Mouse (Mus musculus): ENCODE measurements around the gene Smg6. TPM values are rescaled to one million over a fixed set of nuclear protein-coding genes. Genes with fewer than 3 reads are reported as not detected.

Gene Smg6
- polyA plus RNA-seq, 1 experiment from 2014 or later = 19.8 TPM

DNA sequence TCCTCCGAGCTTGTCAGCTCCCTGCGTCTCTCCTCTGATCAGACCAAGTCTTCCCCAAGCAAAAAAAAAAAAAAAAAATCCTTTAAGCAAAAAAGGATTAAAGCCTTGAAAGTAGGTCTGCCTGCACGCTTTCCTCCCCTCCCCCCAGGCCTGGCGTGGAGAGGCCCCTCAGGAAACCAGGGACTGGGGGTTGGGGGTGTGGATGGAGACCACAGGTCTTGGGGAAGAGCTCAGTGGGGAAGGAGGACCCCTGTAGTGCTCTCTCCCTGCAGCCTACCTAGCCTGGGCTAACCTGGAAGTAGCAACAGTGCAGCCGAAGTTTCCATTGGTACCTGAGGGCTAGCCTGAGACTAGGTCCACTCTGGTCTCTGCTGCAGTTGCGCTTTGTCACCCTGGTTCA is 285.1 kb downstream of the Smg6 start:
- no peak for ATAC-seq (ENCODE audit: low FRiP score, low TSS enrichment)
- H3K36me3 ChIP-seq (ENCODE audit: control insufficient read depth, insufficient read depth, low read length) = no peaks in the 10 kb centered on the region
- H3K27ac ChIP-seq (ENCODE audit: low read depth, low read length) = no peak overlapping the region
- no peak overlapping the region for H3K4me3 ChIP-seq (ENCODE audit: low read length)
- no peaks in the 10 kb centered on the region for H3K9me3 ChIP-seq (ENCODE audit: control insufficient read depth, low read length)
- 66% methylated on average over 6 of the region's 6 CpGs for WGBS
- H3K27me3 ChIP-seq (ENCODE audit: control insufficient read depth, insufficient read depth, low read length) = no peaks in the 10 kb centered on the region
- H3K4me1 ChIP-seq (ENCODE audit: control insufficient read depth, insufficient read depth, low read length) = peaks cover 20% of the 10 kb centered on the region
- H3K9ac ChIP-seq (ENCODE audit: low read depth, low read length) = no peak overlapping the region
- no peak overlapping the region for H3K4me2 ChIP-seq (replicated peaks; ENCODE audit: low read depth, low read length)

DNA sequence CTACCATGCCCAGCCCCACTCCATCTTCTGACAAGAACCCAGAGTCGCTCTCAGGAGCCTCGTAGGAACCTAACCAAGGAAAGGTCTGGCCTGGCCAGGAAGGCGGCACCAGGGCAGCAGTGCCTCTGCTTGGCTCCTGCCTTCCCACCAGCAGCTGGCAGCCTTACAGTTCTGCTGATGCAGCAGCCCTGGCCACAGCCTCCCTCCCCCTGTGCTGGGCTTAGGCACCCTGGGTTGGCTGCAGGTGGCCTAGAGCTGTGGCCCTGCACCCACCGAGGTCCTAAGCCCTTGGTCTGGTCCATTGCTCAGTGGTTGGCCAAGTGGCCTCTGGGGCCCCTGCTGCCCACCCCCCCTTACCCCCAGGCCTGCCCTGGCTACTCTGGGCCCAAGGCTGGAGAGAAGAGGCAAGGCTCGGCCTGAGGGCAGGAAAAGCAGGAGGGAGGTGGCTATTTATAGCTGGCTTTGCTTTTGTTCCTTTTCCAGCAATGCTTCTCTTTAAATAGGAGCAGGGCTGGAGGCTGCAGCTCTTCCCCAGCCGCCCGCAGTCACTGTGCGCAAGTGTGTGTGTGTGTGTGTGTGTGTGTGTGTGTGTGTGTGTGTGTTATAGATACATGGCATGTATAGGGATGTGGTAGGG is 286.5 kb downstream of the Smg6 start:
- WGBS = 62% methylated on average over 8 of the region's 8 CpGs
- no peaks in the 10 kb centered on the region for H3K27me3 ChIP-seq (ENCODE audit: control insufficient read depth, insufficient read depth, low read length)
- peaks cover 20% of the 10 kb centered on the region for H3K4me1 ChIP-seq (ENCODE audit: control insufficient read depth, insufficient read depth, low read length)
- no peaks in the 10 kb centered on the region for H3K9me3 ChIP-seq (ENCODE audit: control insufficient read depth, low read length)
- H3K27ac ChIP-seq (ENCODE audit: low read depth, low read length) = peak overlapping the region; percentile 5; the same call in 1 of the 2 replicates
- no peak overlapping the region for H3K4me2 ChIP-seq (replicated peaks; ENCODE audit: low read depth, low read length)
- H3K9ac ChIP-seq (ENCODE audit: low read depth, low read length) = no peak overlapping the region
- no peak for ATAC-seq (ENCODE audit: low FRiP score, low TSS enrichment)
- H3K36me3 ChIP-seq (ENCODE audit: control insufficient read depth, insufficient read depth, low read length) = no peaks in the 10 kb centered on the region
- no peak overlapping the region for H3K4me3 ChIP-seq (ENCODE audit: low read length)

DNA sequence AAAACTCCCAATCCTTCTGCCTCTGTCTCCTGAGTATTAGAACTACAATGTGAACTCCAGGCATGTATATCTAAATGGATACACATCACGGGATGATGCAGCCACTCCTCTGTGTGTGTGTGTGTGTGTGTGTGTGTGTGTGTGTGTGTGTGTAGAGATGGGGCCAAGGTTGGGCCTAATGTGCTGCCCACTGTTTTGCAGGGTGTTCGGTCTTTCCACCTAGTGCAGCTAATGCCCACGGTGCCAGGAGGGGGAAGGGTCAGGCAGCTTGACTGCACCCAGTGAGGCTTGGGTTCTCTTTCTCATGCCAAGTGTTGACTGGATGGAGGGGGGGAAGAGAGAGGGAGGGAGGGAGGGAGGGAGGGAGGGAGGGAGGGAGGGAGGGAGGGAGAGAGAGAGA is 287.3 kb downstream of the Smg6 start:
- H3K27ac ChIP-seq (ENCODE audit: low read depth, low read length) = no peak overlapping the region
- H3K36me3 ChIP-seq (ENCODE audit: control insufficient read depth, insufficient read depth, low read length) = no peaks in the 10 kb centered on the region
- no peak overlapping the region for H3K4me3 ChIP-seq (ENCODE audit: low read length)
- WGBS = 69% methylated on average over 3 of the region's 3 CpGs
- H3K4me1 ChIP-seq (ENCODE audit: control insufficient read depth, insufficient read depth, low read length) = peaks cover 20% of the 10 kb centered on the region
- no peak overlapping the region for H3K9ac ChIP-seq (ENCODE audit: low read depth, low read length)
- no peaks in the 10 kb centered on the region for H3K9me3 ChIP-seq (ENCODE audit: control insufficient read depth, low read length)
- no peak overlapping the region for H3K4me2 ChIP-seq (replicated peaks; ENCODE audit: low read depth, low read length)
- H3K27me3 ChIP-seq (ENCODE audit: control insufficient read depth, insufficient read depth, low read length) = no peaks in the 10 kb centered on the region
- ATAC-seq (ENCODE audit: low FRiP score, low TSS enrichment) = no peak

DNA sequence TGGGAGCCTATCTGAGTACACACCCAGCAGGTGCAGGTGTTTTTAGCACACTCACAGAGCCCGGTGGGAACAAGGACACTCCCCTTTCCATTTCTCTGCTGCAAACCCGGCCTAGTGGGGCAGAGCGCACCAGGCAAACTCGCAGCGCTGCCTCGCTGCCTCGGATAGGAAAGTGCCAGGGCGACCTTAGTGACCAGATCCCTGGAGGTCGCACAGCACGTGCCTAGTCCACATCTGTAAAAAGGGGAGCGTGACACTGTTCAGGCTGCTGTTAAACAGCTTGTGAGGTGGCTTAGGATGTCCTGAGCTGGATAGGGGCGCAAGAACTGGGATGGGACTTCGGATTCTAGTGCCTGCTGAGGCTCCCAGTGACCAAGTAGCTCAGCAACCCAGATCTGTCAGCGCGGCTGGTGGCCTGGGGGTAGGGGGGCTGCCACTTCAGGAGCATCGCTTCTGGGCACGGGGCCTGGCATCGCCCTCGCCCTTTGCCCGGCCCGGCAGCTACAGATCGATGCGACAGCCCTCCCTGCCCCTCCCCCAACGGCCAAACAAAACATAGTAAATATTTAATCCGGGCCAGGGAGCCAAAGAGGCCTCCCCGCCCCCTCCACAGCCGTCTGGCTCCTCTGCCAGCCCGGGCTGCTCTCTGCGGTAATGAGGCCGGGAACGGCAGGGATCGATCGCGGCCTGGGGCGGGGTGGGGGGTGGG is 287.9 kb downstream of the Smg6 start:
- Histone ChIP-seq H3K9me3 (ENCODE audit: control insufficient read depth, low read length) (no peaks in the 10 kb centered on the region), H3K36me3 (ENCODE audit: control insufficient read depth, insufficient read depth, low read length) (no peaks in the 10 kb centered on the region), H3K4me1 (ENCODE audit: control insufficient read depth, insufficient read depth, low read length) (peaks cover 20% of the 10 kb centered on the region), H3K9ac (ENCODE audit: low read depth, low read length) (peak overlapping the region; percentile 58), H3K4me2 (replicated peaks; ENCODE audit: low read depth, low read length) (peak overlapping the region; percentile 68), H3K27me3 (ENCODE audit: control insufficient read depth, insufficient read depth, low read length) (no peaks in the 10 kb centered on the region), H3K27ac (ENCODE audit: low read depth, low read length) (peak overlapping the region; percentile 65; the same call in 1 of the 2 replicates), H3K4me3 (ENCODE audit: low read length) (peak overlapping the region; percentile 32)
- WGBS = 4% methylated on average over 33 of the region's 35 CpGs
- ATAC-seq (ENCODE audit: low FRiP score, low TSS enrichment) = peak; percentile 48; the same call in 1 of the 2 replicates

MicroRNA genes within 50 kb of the gene (microRNA counts, 519-probe panel; counts per million panel counts)
- microRNA mmu-miR-132 = 5,958 counts per million, percentile 60 among the panel's probes with 10 or more counts
- microRNA mmu-miR-212 = not detected

Small RNAs within 50 kb of the gene (microRNA-seq; reads per million reads assigned to microRNA genes)
- gene Mir132 (484 reads per million, percentile 72 among the genes with 10 or more reads in this experiment), gene Mir212 (66.7 reads per million, percentile 48 among the genes with 10 or more reads in this experiment)

Other genes with a start within 250 kb of the Smg6 start
- gene Pafah1b1, start 201.2 kb upstream of the Smg6 start, polyA plus RNA-seq (2014; fragmentation: Nextera tagmentation; extraction: Ambion mirVana) = 63.6 and 74.1 TPM in 2 replicates
- 34.6 and 42.0 TPM in 2 replicates for gene Mettl16, start 155.0 kb upstream of the Smg6 start, polyA plus RNA-seq (2014; fragmentation: Nextera tagmentation; extraction: Ambion mirVana)
- 4.9 and 6.6 TPM in 2 replicates for gene Mnt, start 94.9 kb upstream of the Smg6 start, polyA plus RNA-seq (2014; fragmentation: Nextera tagmentation; extraction: Ambion mirVana)
- 4.4 and 5.7 TPM in 2 replicates for gene Sgsm2, start 28.8 kb upstream of the Smg6 start, polyA plus RNA-seq (2014; fragmentation: Nextera tagmentation; extraction: Ambion mirVana)
- gene Tsr1, start 27.8 kb upstream of the Smg6 start, polyA plus RNA-seq (2014; fragmentation: Nextera tagmentation; extraction: Ambion mirVana) = 41.7 and 54.8 TPM in 2 replicates
- gene Srr, start 125 bp downstream of the Smg6 start, polyA plus RNA-seq (2014; fragmentation: Nextera tagmentation; extraction: Ambion mirVana) = 13.0 and 24.0 TPM in 2 replicates
- 16.9 and 26.6 TPM in 2 replicates for gene Hic1, start 243.7 kb downstream of the Smg6 start, polyA plus RNA-seq (2014; fragmentation: Nextera tagmentation; extraction: Ambion mirVana)

Measured in kidney, embryonic 14.5 days (tissue).